Mouse (Mus musculus) bone marrow macrophage, adult 2 months (primary cell): ENCODE measurements around the gene Zfp366.

Experiments
- CTCF ChIP-seq: IDR thresholded peaks from 2 replicates; pipeline ENCODE4 v1.5.1; 2012; ENCODE audit warnings: low read depth, mild to moderate bottlenecking, low read length, moderate library complexity
- POLR2A ChIP-seq: IDR thresholded peaks from 2 replicates; pipeline ENCODE4 v1.6.1; 2012; ENCODE audit warnings: mild to moderate bottlenecking, low read depth, low read length, borderline replicate concordance

GRCm38 (mm10) chr13:99233956-99234355 is 49.3 kb downstream of the Zfp366 start:
- TF ChIP-seq POLR2A (no peak), CTCF (no peak)
